Mouse (Mus musculus) thymus, adult 2 months (tissue): ENCODE results near the gene Ntsr1.

Experiments
- CTCF ChIP-seq: fragments of 200-500 bp; IDR thresholded peaks from 2 replicates; pipeline ENCODE4 v1.5.1; 2012; ENCODE audit warnings: mild to moderate bottlenecking, control low read depth, low read length, moderate library complexity, borderline replicate concordance; ENCODE audit not compliant: control insufficient read depth, poor library complexity, insufficient read depth; ENCODE audit errors: extremely low read depth
- POLR2A ChIP-seq: fragments of 200-500 bp; IDR thresholded peaks from 2 replicates; pipeline ENCODE4 v1.6.1; 2012; ENCODE audit warnings: mild to moderate bottlenecking, low read length, control low read depth, moderate library complexity; ENCODE audit not compliant: control insufficient read depth, poor library complexity, insufficient read depth; ENCODE audit errors: extremely low read depth

GRCm38 (mm10) chr2:180511875-180512661 is 12.3 kb downstream of the Ntsr1 start:
- TF ChIP-seq CTCF (no peak), POLR2A (no peak)
